Mouse (Mus musculus) kidney, embryonic 14.5 days (tissue): Measurements from ENCODE around the gene Gm37419. TPM values are rescaled to one million over a fixed set of nuclear protein-coding genes. Genes with fewer than 3 reads are reported as not detected.

ENCODE experiments used
- ATAC-seq: fragments of 200-750 bp; cut with Nextera tagmentation; 2 replicates; pipeline ENCODE4 v1.8.0; 2017; ENCODE audit warnings: moderate number of reproducible peaks, mild to moderate bottlenecking, moderate TSS enrichment, moderate library complexity; ENCODE audit not compliant: low FRiP score, low TSS enrichment
- H3K27ac ChIP-seq: fragments of 300-500 bp; sonication (generic); 2 replicates; pipeline ENCODE4 v1.5.1; 2014; ENCODE audit warnings: low read depth, mild to moderate bottlenecking, low read length, moderate library complexity, mixed read lengths
- H3K27me3 ChIP-seq: fragments of 300-500 bp; sonication (generic); 2 replicates; pipeline ENCODE4 v1.6.1; 2014; ENCODE audit warnings: mild to moderate bottlenecking, low read length; ENCODE audit not compliant: control insufficient read depth, insufficient read depth
- H3K36me3 ChIP-seq: fragments of 300-500 bp; sonication (generic); 2 replicates; pipeline ENCODE4 v1.6.1; 2014; ENCODE audit warnings: low read length, mixed read lengths; ENCODE audit not compliant: control insufficient read depth, insufficient read depth
- H3K4me1 ChIP-seq: fragments of 300-500 bp; sonication (generic); 2 replicates; pipeline ENCODE4 v1.6.1; 2014; ENCODE audit warnings: low read length, mixed read lengths; ENCODE audit not compliant: control insufficient read depth, insufficient read depth
- H3K4me2 ChIP-seq: fragments of 300-500 bp; sonication (generic); replicated peaks from 2 replicates; pipeline ENCODE4 v1.6.1; 2014; ENCODE audit warnings: low read depth, mild to moderate bottlenecking, low read length
- H3K4me3 ChIP-seq: fragments of 300-500 bp; sonication (generic); 2 replicates; pipeline ENCODE4 v1.5.1; 2014; ENCODE audit warnings: mild to moderate bottlenecking, low read length
- H3K9ac ChIP-seq: fragments of 300-500 bp; sonication (generic); 2 replicates; pipeline ENCODE4 v1.6.1; 2014; ENCODE audit warnings: low read depth, mild to moderate bottlenecking, low read length, moderate library complexity
- H3K9me3 ChIP-seq: fragments of 300-500 bp; sonication (generic); 2 replicates; pipeline ENCODE4 v1.6.1; 2016; ENCODE audit warnings: low read length; ENCODE audit not compliant: control insufficient read depth
- WGBS: fragments of 180-500 bp; shearing (Covaris S2); extraction: QIAGEN DNeasy Blood & Tissue Kit; methylation state at CpG from one replicate; pipeline ENCODE4 v1.1.7; 2014; 5-methylcytosine and 5-hydroxymethylcytosine counted together
- polyA plus RNA-seq: library from polyadenylated mRNA; unstranded; fragments of >200 nt; fragmentation: Nextera tagmentation; extraction: Ambion mirVana; gene quantifications from 2 replicates; pipeline ENCODE4 v1.2.1, GENCODE M21; 2014

The Gm37419 gene
- polyA plus RNA-seq, 1 experiment from 2014 or later = not detected

- ATAC-seq = no peak
- WGBS = 54% methylated on average over 7 of the region's 7 CpGs
These were observed 37.2 kb downstream of the Gm37419 start for GRCm38 (mm10) chr16:24025442-24025841.

GRCm38 (mm10) chr16:24029965-24030672, 41.8 kb downstream of the Gm37419 start:
- no peaks in the 10 kb centered on the region for H3K9me3 ChIP-seq
- WGBS = 75% methylated on average over 2 of the region's 2 CpGs
- H3K27me3 ChIP-seq = no peaks in the 10 kb centered on the region
- no peak overlapping the region for H3K4me2 ChIP-seq
- no peak overlapping the region for H3K27ac ChIP-seq
- no peaks in the 10 kb centered on the region for H3K36me3 ChIP-seq
- H3K4me1 ChIP-seq = no peaks in the 10 kb centered on the region
- no peak overlapping the region for H3K9ac ChIP-seq
- no peak overlapping the region for H3K4me3 ChIP-seq
- no peak for ATAC-seq

More at GRCm38 (mm10) chr16:24025442-24025841, 37.2 kb downstream of the Gm37419 start:
- H3K4me3 ChIP-seq = no peak overlapping the region
- no peak overlapping the region for H3K4me2 ChIP-seq
- H3K4me1 ChIP-seq = no peaks in the 10 kb centered on the region
- no peaks in the 10 kb centered on the region for H3K9me3 ChIP-seq
- no peak overlapping the region for H3K9ac ChIP-seq
- H3K27me3 ChIP-seq = no peaks in the 10 kb centered on the region
- no peak overlapping the region for H3K27ac ChIP-seq
- no peaks in the 10 kb centered on the region for H3K36me3 ChIP-seq

- no peak for ATAC-seq
- Histone ChIP-seq H3K4me3 (no peak overlapping the region), H3K36me3 (no peaks in the 10 kb centered on the region), H3K27ac (no peak overlapping the region), H3K9me3 (no peaks in the 10 kb centered on the region), H3K4me1 (no peaks in the 10 kb centered on the region), H3K27me3 (no peaks in the 10 kb centered on the region), H3K4me2 (no peak overlapping the region), H3K9ac (no peak overlapping the region)
- 93% methylated on average over 5 of the region's 5 CpGs for WGBS
These were observed 45.0 kb downstream of the Gm37419 start for GRCm38 (mm10) chr16:24033259-24033658.

GRCm38 (mm10) chr16:24034450-24034849, 46.2 kb downstream of the Gm37419 start:
- no peaks in the 10 kb centered on the region for H3K27me3 ChIP-seq
- H3K4me2 ChIP-seq = no peak overlapping the region
- 58% methylated on average over 2 of the region's 2 CpGs for WGBS
- no peaks in the 10 kb centered on the region for H3K9me3 ChIP-seq
- ATAC-seq = no peak
- no peaks in the 10 kb centered on the region for H3K4me1 ChIP-seq
- no peaks in the 10 kb centered on the region for H3K36me3 ChIP-seq
- no peak overlapping the region for H3K27ac ChIP-seq
- H3K4me3 ChIP-seq = no peak overlapping the region
- no peak overlapping the region for H3K9ac ChIP-seq

GRCm38 (mm10) chr16:24035767-24036166, 47.5 kb downstream of the Gm37419 start:
- no peaks in the 10 kb centered on the region for H3K4me1 ChIP-seq
- no peaks in the 10 kb centered on the region for H3K27me3 ChIP-seq
- no peak overlapping the region for H3K4me2 ChIP-seq
- ATAC-seq = no peak
- H3K27ac ChIP-seq = no peak overlapping the region
- H3K36me3 ChIP-seq = no peaks in the 10 kb centered on the region
- no peak overlapping the region for H3K4me3 ChIP-seq
- no peaks in the 10 kb centered on the region for H3K9me3 ChIP-seq
- no peak overlapping the region for H3K9ac ChIP-seq

- H3K9me3 ChIP-seq = no peaks in the 10 kb centered on the region
- no peak for ATAC-seq
- WGBS = 87% methylated on average over 3 of the region's 3 CpGs
These were observed 48.1 kb downstream of the Gm37419 start for GRCm38 (mm10) chr16:24036398-24036797.

More at GRCm38 (mm10) chr16:24036398-24036797, 48.1 kb downstream of the Gm37419 start:
- Histone ChIP-seq H3K4me3 (no peak overlapping the region), H3K4me2 (no peak overlapping the region), H3K27ac (no peak overlapping the region), H3K36me3 (no peaks in the 10 kb centered on the region), H3K9ac (no peak overlapping the region), H3K4me1 (no peaks in the 10 kb centered on the region), H3K27me3 (no peaks in the 10 kb centered on the region)

Other genes with a start within 250 kb of the Gm37419 start
- gene Sst, start 97.5 kb upstream of the Gm37419 start, polyA plus RNA-seq = 0.42 and 0.86 TPM in 2 replicates
- not detected in 2 replicates for gene Rtp2, start 56.1 kb upstream of the Gm37419 start, polyA plus RNA-seq
- gene Bcl6, start 370 bp downstream of the Gm37419 start, polyA plus RNA-seq = 0.73 and 0.91 TPM in 2 replicates